Mouse (Mus musculus) megakaryocyte-erythroid progenitor cell, adult 5-6 weeks (primary cell): ENCODE results near the gene Plpp1. TPM values are rescaled to one million over a fixed set of nuclear protein-coding genes. Genes with fewer than 3 reads are reported as not detected.

Experiments
- ATAC-seq: replicated peaks from 2 replicates; pipeline ENCODE4 v1.8.0; 2016; ENCODE audit warnings: mild to moderate bottlenecking, inconsistent platforms; ENCODE audit not compliant: severe bottlenecking, poor library complexity, low FRiP score, low TSS enrichment
- total RNA-seq, 2 experiments: library from RNA; stranded (forward) in 1 of 2; stranded (reverse) in 1 of 2; fragments of 200-1000, 215-1000 nt in 1 of 2; fragments of >200 nt in 1 of 2; fragmentation: Nextera tagmentation in 1 of 2; gene quantifications; 2 replicates each; pipeline ENCODE4 v1.2.3; 2014 to 2017

Gene Plpp1
- total RNA-seq, 2 experiments from 2014 or later = 17.3 to 19.3 TPM

DNA sequence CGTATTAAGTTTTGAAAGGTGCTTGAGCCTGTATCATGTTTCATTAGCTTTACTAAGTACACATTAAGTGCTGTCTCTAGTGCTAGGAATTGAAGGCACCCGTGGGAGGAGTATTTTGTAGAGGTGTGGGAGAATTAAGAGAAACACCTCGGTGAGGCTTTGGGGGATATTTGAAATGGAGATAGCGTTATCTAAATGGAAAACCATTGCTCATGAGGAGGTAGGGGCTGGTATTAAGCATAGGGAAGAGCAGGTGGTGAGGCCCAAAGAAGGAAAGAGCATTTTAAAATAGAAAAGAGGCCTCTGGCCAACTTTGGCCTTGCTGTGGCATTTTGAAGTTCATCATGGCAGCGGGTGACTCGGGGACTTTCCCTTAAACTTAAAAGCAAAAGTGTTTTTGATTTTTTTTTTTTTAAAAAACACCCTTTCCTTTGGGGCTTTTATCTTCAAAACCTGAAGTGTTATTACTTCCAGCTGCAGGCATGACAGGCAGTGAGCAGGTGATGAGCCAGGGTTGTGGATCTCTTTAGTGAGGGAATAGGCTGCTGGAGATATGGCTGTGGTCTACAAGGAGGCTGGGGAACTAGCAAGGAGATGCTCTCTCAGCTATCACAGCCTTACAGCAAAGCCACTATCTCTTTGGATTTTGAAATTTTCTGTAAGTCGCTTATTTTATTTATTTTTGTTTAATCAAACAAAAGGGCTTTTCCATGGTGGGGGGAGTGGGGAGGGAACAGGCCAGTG, 9.1 kb downstream of the Plpp1 start:
- peak; percentile 81 for ATAC-seq

DNA sequence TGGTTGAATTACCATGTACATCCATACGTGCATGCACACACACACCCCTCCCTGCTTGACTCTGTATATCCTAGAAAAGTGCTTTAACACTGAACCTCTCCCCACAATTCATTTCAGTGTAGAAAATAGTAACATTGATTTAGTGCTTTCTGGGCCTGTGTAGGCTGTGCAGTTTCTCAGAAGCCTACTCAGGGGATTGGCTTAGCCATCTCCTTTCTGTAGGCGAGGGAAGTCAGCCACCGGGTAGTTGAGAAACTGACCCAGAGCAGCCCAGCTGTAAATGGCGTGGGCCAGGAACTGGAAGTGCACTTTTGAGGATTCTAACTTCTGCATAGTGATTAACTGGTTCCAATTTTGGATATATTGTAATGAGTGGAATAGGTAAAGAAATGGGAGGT, 9.7 kb downstream of the Plpp1 start:
- peak; percentile 29 for ATAC-seq

DNA sequence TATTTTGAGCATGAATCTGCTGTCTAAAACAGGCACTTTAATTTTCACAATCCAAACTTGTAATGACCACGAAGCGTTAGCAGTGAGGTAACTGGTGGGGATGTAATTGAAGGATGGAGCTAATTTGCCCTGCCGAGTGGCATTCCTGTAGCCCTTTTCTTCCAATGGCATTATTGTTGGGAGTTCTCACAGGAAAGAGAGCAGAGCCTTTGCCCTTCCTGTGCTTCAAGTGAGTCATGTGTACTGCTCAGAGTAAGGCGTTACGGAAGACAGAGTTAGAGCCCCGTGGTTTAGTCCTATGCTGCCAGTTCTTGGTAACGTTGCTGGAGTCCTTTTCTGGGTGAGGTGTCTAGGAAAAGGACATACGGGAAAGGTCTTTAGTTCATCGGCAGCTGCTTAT, 10.2 kb downstream of the Plpp1 start:
- no peak for ATAC-seq

DNA sequence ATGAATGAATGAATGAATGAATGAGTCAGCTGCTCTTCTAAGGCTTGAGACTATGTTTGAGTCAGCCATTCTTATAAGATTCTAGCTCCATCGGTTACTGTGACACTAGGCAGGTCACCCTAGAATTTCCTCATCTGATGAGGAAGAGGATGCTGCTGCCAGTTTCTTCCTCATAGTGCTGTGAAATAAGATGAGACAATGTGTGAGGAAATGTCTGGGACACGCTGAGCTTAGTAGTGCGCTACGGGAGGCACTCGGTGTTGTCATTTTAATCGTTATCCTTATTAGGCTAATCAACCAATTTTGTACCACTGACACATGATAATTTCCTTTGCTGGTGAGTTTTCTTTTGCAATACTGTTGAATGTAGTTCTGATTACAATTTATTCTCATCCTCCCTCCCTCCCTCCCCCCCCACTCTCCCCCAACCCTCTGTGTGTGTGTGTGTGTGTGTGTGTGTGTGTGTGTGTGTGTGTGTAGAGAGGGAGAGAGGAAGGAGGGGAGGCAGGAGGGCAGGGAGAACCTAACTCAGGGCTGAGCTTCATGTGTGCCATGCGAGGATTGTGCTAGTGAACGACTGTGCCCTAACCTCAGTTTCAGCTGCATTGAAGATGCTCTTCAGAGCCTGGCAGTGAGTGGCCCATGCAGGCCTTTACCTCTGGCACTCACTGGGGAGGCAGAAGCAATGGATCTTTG, 11.3 kb downstream of the Plpp1 start:
- ATAC-seq = no peak

DNA sequence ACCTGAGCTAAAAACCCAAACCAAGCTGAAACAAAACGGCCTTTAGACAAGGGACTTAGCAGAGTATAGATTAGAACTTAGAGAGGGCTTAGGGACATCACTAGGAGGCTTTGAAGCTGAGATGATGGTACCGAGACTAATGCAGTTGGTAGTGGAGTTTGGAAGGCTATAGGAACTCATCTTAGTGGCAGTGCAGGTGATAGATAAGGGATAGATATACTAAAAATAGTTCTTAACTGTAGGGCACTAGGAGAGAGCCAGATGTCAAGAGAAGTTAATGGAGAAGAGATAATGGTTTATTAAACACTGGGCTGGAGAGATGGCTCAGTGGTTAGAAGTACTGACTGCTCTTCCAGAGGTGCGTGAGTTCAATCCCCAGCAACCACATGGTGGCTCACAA, 15.4 kb downstream of the Plpp1 start:
- peak; percentile 91 for ATAC-seq

DNA sequence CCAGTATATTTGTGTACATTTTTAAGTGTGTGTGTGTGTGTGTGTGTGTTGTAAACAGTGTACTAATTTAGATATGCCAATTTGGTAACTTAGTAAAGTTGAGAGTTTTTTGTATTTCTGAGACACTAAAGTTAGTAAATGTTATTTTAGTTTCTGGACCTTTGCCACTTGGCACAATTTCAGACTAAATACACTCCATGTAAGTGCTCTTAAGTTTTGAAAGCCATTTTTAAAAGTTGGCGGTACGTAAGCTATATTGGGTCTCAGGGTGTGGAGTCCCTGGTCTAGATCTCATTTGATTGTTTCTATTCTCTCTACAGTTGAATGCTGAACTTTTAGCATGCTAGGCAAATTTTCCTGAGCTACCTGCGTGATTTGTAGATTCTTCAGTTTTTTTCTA, 17.5 kb downstream of the Plpp1 start:
- no peak for ATAC-seq

DNA sequence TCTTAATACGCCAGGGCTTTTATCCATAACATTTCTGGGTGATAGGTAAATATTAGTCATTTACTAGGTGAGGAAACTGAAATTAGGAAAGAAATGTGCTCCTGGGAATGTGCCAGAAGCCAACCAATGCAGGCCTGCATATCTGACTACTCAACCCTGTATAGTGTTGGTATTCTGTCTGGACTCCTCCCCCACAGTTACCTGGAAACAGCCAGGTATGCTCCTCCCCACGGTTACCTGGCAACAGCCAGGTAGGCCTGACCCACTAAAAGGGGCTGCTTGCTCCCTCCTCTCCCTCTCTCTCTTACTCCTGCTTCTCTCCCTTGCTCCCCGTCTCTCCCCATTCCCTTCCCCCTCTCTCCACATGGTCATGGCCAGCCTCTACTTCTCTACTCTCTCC, 21.8 kb downstream of the Plpp1 start:
- ATAC-seq = no peak

DNA sequence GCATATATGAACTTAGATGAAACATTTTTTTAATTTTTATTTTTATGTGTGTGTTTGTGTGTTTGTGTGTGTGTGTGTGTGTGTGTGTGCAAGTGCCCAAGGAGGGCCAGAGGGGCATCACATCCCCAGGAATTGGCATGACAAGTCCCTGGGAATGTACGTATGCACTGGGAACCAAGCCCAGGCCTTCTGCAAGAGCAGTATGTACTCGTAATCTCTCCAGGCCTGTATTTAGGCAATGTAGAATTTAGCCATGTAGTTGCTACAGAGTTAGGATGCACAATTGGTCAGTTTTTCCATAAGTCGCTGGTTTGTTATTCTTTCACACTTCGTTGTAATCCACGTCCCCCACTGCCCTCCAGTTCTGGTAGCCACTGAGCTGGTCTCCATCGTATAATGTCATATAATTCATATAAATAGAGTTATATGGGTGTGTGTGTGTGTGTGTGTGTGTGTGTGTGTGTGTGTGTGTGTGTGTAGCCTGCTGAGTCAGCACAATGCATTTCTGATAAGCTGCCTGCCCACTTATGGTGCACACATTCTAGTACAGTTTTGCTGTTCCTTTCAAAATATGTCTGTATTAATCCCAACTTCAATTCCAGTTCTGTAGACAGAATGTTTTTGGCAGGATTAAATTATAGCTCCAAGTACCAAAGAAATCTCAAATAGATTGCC, 22.8 kb downstream of the Plpp1 start:
- ATAC-seq = no peak

DNA sequence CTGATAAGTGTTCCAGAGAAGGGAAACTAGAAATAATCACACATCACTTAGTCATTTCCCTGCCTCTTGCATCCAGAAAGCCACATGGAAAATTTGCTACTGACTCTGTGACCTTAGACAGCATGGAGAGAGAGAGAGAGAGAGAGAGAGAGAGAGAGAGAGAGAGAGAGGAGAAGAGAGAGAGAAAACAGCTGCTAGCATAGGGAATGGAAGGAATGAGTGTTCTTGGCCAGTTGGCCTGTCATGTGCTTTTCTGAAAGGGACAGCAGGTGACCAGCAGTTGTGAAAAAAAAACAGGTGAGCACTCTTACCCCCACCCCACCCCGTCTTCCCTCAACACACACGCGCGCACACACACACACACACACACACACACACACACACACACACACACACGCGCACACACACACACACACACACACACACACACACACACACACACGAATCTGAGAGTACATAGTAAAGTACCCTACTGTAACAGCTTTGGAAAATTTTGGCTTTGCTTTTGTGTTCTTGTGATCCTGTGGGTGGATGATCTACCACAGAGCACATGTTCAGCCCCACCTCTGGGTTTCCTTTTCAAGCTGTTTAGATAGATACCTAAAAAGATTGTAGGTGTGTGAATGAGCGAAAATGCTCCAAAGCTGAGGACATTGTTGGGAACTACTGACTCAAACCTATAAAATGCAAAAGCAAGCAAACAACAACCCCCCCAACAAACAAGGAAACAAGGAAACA, 23.5 kb downstream of the Plpp1 start:
- peak; percentile 53; the same call in 1 of the 2 replicates for ATAC-seq

DNA sequence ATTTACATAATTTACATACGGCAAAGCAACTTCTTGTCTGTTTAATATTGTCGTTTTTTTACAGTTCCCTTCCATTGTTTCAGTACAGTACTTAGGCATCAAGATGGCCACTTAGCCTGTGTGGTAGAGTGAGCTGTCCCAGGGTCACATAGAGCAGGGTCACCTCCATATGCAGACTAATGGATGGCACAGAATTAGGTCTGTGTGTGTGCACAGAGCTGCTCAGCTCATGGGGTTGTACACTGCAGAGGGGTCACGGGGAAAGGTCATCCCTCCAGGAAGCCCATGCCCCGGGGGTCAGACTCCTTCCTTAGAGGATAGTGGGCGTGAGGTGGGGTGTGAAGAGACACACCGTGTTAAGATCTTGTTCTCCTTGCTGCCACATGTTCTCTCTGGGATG, 24.9 kb downstream of the Plpp1 start:
- no peak for ATAC-seq

DNA sequence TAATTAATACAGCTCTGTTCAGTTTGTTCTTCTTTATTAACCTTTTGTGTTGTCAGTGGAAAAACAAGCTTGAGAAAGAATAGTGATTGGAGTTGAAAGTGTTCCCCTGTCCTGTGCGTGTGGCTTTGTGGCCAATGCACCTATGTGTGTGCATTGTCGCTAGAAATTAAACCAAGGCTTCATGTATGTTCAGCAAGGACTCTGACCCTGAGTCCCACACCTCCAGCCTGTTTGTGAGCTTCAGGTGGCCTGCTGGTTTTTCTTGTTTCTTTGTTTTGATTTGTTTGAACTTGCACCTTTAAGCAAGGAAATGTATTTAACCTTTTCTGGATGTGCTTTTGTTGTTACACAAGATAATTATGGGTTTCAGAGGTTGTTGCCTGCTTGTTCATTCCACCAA, 29.0 kb downstream of the Plpp1 start:
- no peak for ATAC-seq

DNA sequence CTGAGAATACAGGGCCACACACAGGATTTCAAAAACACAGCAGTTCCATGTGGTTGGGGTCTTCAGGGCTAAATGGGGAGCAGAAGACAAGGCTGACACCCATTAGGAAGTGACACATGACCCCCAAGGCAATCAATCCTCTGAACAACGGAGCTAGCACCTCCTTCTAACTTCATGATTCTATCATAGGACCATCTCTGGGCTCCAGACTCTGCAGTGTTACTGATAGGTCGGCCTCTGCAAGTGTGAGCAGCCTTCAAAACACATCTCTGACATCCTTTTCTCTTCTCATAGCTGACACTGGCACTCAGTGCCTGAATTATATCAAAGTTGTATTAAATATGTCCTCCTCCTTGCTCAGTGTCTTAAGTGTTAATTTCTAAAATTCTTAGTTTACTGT, 32.0 kb downstream of the Plpp1 start:
- peak; percentile 71 for ATAC-seq

DNA sequence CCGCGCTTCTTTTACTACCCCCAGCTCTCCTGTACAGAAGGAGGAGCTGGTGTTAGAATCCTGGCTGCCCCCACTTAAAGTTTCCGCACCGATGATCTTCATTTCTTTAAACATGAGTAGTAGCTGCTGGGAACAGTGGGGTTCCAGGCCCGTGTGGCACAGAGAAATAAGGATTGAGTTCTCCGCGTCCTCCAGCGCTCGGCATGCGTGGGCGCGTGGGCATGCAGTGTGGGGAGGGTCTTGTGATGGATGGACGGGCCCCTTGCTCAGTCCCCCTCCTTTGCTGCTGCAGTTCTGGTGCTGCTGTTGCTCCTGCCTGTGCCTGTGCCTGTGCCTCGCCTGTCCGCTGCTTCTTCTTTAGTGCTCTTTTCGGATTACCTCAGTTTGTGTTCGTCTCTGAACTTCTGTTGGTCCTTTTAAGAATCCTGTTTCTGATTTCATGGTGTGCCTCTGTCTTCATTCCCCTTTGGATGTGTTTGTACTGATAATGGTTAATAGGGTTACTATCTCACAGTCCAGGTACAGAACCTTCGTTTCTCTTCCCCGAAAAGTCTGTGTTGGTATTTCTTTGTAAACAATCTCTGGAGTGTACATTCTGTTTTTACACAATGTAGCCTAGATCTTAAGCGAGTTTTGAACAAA, 32.8 kb downstream of the Plpp1 start:
- peak; percentile 22 for ATAC-seq

DNA sequence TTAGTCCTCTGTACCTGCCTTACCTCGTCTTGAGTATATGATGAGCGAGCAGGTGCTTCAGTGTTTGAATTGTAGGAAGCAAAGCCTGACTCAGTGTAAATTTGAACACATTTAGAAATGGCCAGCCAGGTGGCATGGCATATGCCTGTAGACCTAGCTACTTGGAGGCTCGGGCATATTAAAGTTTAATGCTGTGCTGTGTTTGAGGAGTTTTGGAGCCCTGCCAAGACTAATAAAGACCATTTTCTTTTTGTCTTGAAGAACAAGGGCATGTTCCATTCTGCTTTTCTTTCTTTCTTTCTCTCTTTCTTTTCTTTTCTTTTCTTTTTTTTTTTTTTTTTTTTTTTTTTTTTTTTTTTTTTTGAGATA, 33.3 kb downstream of the Plpp1 start:
- ATAC-seq = no peak

DNA sequence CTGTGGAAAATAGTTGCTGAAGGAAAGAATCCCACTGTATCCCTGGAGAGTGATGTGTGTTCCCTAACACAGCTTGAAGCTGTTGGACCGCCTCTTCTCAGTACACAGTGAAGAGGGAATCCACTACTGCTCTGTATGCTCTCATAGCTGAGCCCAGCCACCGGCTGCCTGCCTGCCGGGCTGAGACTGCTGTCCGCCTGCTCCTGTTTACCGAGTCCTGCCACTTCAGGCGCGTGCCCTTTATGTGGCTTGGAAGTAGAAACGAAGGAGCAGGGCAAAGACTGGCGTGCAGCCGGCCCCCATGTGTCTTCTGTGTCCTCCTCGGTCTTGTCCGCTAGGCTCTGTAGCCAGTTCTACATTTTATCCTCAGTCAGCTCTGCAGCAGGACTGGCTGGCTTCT, 34.5 kb downstream of the Plpp1 start:
- no peak for ATAC-seq

DNA sequence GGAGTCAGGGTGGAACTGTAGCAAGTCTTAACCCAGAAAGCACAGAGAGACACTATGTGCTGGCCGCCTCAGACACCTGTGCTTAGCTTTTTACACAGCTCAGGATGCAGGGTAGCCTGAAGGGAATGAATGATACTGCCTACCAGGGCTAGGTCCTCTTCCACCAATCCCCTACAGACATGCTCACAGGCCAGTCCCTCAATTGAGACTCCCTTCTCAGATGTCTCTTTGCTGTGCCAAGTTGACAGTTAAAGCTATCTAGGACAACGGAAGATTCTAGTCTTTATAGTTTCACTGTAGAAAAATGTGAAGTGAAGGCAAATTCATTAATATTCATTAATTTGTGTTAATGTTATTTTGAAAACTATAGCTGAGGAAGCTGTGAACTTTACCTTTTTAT, 36.4 kb downstream of the Plpp1 start:
- ATAC-seq = no peak

DNA sequence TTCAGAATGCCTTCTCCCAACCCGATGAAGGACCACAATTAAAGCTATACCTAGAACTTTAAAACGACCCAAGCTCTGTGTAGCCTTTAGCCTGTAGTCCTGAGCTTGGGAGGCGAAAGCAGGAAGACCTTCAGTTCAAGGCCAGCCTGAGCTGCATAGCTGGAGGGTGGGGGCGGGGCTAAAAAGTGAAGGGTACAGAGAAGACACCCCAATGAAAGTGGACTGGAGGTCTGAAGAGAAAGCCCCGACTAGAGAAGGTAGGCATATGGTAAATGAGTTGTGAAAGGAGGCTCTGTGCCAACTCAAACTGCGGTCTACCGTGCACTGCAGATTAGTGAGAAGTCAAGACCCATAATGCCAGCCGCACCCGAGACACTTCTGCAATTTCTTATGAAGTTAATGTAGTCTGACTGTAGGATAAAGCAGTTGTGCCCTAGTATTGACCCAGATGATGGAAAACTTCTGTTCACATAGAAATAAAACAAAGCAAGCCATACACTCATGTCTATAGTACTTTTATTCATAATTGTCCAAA, 37.1 kb downstream of the Plpp1 start:
- ATAC-seq = peak; percentile 68

DNA sequence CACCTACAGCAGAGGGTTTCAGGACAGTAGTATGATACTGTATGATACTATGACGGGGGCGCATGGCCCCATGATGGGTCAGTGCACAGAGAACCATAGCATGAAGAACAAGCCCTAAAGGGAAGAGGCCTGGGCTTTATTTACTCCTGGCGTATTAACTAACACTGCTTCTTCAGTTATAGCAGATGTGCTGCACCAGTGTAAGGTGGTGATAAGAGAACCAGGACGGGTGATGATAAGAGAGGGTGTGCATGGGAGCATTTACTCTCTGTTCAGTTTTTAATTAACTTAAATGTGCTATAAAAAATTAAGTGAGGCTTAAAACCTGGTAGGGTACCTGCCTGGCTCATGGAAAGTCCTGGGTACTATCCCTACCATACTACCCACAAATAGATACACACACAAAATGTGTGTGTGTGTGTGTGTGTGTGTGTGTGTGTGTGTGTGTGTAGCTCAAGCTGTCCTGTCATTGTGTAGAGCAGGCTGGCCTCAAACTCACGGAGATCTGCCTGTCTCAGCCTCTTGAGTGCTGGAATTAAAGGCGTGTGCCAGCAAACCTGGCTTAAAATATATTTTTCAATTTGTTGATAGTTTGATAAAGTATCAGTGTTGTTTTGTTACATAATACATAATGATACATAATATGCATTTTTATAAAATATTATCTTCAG, 38.1 kb downstream of the Plpp1 start:
- ATAC-seq = peak; percentile 92
